Mouse (Mus musculus): ENCODE measurements around the gene Ak5.
A peak's percentile ranks its signal among the peaks of the same experiment; 100 is the strongest.

The Ak5 gene

DNA sequence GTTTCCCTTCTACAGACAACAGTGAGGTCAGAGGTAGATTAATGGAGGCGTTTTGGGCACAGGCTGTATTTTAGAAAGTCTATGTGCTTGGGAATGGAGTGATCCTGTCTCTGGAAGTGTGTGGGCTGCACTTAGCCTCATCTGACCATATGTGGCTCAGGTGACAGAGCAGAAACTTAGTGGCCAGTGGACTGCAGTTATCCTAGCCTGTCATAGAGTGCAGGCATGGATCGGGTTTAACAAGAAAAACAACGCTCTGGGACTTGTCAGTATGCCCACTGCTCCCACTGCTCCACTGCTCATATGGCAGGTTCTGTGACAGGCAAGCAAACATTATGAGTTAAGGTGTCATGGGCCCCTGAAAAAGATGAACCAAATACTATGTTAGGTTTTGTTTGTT is 148.1 kb downstream of the Ak5 start:
- no peak for DNase-seq (ENCODE audit: low read depth, low spot score)

DNA sequence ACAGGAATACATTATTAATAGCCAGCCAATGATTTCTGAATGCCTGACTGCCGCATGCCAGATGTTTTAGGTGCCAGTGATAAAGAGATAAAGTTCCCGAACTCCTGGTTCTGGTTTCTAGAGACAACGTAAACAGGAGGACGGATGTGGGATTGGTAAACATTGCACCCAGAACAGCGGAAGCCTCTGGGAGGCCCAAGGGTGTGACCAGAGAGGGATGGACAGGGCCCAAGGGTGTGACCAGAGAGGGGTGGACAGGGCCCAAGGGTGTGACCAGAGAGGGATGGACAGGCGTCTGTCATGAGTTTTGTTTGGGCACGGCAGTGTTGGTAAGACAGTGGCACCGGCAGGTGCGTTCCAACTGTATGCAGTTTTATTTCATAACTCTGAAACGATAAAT is 148.6 kb downstream of the Ak5 start:
- no peak for DNase-seq (ENCODE audit: low read depth, low spot score)

DNA sequence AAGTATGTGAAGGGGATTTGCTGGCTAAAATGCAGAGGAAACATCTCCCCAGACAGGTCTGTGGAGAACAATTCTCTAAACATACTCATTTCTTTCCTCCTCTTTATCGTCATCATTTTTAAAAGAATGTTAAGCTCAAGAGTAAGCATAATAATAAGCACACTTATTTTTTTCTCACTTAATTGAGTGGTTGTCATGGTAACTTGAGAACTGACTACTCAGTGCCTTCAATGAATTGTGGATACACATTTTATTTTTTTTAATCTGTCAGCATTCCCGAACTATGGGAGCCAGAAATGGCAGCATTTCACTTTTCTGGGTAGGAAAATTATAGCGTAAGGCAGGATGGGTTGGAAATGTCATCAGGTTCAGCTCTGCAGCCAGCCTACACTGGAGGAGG is 151.6 kb downstream of the Ak5 start:
- DNase-seq (ENCODE audit: low read depth, low spot score): no peak

DNA sequence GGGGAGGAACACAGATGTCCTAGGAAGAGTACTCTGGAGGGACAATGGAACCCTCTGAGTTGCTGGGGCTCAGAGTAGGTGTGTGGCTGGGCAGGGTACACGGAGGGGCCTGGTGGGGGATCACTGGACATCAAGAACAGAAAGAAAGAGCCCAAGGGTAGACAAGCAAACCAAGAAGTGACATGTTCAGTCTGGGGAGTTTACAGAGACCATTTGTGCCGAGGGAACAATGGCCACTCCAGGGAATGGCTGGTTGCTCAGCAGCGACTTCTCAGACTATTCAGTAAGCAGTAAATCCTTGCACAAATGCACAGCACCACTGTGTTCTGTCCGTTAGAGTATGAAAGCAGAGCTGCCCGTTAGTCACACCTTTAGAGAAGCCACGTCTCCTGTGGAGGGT is 152.2 kb downstream of the Ak5 start:
- no peak for DNase-seq (ENCODE audit: low read depth, low spot score)

DNA sequence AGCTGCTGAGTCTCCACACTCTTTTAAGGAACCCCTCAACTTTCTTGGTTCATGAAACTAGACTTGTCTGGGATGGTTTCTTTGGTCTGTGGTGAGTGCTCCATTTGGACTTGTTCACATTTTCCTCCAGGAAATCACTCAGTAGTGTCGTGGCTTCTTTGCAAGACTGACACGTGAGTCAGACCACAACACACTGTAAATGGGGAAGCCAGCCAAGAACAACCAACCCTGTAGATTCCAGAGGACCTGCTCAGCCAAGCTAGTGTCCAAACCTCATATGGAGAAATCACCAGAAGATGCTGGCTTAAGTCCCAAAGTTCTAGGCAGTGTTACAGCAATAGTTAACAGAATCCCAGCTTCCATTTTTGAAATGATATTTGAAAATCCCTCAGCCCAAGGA is 155.6 kb downstream of the Ak5 start:
- no peak for DNase-seq (ENCODE audit: low read depth, low spot score)

DNA sequence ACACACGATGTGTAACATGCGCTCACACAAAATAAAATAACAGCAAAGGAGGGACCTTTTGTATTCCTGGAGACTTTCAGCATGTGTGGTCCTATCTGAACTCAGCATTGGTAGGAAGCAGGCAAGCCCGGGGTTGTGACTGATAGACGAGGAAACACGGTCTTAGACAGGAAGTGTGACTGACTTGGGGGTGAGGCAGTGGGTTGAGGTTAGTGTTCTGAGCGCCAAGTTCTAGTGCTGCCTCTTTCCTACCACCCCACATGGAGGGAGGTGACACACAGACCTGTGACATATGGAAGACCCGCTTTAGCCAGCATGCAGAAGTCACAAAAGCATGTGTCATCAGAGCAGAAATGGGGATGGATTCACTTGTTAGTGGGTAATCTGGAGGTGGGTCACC is 158.9 kb downstream of the Ak5 start:
- DNase-seq (ENCODE audit: low read depth, low spot score): no peak

DNA sequence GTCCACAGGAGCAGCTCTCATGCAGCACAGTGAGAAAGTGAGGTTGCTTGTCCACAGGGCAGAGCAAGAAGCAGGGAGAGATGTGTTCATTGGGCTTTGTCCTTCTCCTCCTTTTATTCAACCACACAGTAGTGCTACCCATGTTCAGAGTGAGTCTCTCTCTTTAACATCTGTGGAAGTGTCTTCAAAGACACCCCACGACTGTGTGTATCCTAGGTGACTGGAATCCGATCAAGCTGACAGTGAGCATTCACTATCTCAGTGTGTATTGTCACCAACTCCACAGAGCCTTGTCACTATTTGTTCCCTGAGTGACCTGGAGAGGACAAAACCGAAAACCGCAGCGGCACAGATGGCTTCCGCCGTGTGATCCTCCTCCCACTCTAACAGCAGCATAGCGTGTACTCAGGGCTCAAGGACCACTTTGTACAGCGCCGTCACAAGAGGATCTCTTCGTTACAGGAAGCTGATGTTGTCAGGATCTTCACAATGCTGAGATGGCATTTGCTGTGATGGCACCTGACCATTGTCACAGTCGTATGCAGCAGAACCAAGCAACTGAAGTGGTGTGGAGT is 159.7 kb downstream of the Ak5 start:
- no peak for DNase-seq (ENCODE audit: low read depth, low spot score)

DNA sequence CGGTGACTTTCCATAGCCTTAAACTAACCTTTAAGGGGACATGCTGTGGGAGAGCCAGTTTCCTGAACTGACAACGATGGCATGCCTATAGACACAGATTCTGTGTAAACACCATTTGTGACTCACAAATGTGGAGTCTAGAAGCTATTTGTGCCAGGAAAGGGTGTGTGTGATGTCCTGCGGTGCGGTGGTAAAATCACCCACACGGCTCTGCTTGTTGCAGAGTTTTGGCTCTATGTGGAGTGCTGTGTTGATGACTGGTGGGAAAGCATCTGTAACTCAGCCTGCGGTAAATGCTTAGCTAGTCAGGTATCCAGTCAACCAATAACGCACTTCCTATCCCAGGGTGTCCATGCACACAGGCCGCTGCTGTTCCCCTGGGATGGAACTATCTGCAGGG is 160.3 kb downstream of the Ak5 start:
- no peak for DNase-seq (ENCODE audit: low read depth, low spot score)

DNA sequence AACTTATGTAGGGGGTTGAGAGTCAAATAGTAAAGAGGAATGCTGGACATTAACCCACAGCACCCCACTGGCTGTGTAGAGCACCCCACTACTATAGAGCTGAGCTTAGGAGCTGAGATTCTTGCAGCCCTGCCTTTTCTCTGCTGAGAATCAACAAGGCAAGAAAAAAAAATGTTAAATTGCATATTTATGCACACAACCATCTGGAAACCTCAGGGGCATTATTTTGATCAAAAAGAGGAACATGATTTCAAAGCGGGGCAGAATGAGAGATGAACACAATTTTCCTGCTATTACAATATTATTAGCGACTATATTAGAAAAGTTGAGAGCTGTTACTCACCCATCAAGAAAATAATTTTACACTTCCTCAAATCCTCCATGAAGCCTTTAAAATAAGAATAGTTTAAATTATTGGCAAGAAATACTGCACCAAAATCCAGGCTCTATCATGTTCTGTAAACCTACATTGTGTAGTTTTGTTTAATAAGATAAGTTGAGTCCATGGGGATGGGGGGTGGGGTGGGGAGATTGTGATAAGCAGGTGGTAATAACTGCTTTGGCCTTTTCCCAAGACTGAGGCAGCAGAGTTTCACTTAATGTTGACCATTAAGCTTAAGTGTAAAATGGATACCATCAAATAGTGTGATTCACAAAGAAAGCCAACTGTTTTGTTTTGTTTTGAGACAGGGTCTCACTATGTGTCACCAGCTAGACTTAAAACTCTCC is 169.0 kb downstream of the Ak5 start:
- no peak for DNase-seq (ENCODE audit: low read depth, low spot score)

DNA sequence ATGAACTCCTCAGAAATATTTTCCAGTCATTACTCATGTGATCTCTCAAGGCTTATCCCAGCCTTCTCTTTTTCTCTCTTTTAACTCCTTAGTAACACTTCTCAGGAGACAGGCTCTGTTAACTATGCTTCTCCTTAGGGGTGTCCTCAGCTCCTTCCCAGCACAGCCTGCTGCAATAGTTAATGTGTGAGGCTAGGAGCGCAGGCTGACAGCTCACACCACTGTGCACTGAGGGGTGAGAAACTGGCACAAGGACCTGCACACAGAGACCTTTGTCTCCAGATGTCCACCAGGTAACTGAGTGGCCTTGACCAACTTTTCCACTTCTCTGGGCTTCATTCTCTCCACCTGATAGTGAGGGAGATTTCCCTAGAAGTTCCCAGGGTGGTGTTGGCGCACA is 170.3 kb downstream of the Ak5 start:
- no peak for DNase-seq (ENCODE audit: low read depth, low spot score)

DNA sequence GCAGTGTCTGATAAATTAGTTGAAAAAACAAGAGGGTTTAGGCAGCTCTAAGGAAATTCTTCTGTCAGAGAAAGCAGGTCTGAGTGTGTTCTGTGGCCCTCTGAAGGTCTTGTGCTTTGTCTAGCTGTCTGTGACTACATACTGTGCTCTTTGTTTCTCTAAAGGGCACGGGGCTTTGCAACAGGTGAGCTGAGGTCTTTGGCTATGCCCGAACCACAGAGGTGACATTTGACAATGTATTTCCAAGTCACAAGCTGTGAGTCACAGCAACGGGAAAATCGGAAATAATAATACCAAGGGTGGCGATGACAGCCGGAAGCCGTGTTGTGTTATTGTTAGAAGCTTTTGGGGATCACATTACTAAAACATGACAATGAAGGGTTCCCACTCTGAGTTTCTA is 171.1 kb downstream of the Ak5 start:
- no peak for DNase-seq (ENCODE audit: low read depth, low spot score)

DNA sequence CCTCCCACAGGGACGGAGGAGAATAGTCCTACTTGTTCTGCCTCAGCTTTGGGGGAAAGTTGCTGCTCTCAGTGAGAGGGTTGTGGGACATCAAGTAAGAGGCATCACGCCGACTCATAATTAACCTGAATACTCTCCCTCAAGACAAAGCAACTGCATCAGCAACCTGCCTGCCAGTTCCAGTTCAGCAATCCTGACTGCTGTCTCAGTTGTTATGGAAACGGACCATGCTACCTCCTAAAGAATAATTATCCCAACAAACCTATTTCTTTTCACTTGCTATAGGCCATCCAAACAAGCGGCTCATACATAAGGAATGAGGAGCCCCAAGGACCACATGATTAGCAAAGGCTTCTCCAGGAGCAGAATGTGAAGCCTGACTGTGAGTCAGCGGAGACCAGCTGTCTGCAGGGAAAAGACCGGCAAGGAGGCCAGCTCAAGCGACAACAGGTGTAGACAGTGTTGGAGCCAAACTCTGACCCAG is 172.7 kb downstream of the Ak5 start:
- no peak for DNase-seq (ENCODE audit: low read depth, low spot score)

DNA sequence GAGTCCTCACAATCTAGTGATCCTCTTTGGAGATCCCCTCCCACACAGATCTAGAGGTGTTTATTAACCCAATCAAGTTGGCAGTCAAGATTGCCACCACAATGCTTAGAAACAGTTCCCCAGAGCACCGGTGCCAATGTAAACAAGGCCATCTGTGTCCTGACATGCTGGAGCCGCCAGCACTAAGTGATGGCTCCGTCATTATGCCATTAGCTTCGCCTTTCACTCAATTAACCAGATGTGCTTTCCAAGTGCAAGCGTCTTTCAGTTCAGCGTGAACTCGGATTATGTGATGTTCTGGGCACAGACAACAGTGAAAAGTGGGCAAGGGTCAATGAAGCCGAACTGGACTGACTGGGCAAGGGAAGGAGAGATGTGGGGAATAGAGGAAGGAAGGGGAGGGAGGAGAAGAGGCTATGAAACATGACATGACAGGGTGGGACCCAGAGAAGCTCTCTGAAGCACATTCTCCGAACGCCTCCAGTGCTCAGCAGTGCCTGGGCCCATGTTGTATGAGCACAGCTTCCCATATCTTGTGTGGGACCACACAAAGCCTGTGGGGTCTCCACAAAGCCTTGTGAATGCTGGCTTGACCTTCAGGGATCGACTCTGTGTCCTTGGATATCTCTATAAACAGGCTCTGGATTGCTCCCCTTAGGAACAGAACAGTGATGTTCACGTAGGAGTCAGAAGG is 173.3 kb downstream of the Ak5 start:
- DNase-seq (ENCODE audit: low read depth, low spot score): no peak

DNA sequence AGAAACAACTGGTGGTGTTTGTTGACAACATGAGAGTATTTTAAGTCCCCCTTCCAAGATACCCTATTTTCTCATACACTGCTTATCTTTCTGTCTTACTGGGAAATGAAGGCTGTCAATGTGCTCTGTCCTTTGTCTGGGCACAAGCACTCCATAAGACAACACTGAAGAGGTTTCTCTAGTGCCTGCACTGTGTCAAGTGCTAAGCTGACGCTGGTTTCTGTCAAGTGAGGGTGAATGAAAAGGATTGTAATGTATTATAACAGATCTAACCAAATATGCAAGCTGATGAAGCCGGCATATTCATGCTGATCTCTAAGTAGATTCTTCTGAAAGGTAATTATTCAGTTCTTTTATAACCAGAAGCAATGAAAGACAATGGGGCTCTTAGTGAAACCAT is 174.3 kb downstream of the Ak5 start:
- DNase-seq (ENCODE audit: low read depth, low spot score): no peak

DNA sequence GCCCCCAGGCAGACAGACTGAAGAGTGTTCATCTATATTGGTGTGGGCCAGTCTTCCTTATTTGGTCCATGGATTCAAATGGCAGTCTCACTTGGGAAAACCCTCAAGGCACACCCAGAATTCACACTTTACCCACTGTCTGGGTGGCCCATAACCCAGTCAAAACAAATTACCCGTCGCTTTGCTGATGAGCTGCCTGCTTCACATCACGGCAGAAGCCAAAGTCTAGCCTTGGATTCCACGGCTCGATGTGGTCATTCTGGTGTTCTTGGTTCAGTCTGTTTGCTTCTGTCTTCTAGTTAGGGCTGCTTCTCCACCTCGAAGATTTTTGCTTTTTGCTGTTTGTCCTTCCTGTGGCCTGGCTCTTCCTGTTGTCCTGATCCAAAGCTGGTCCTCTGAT is 175.9 kb downstream of the Ak5 start:
- DNase-seq (ENCODE audit: low read depth, low spot score): no peak

DNA sequence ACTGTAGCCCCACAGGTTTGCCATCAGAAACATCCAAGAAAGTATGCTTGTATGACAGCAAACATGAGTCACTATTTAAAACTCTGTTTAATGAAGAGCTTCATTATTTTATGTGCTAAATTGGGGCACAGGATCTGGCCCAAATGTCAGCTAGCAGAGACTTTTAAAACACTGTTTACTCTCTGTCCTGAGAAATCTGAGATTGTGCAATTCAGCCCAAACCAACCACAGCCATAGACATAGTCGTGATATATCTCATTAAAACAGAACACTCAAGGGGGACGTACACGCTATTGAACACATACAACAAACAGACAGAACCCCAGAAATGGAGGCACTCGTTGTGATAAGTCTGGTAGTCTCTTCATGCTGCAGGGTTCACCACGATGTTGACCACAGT is 177.7 kb downstream of the Ak5 start:
- DNase-seq (ENCODE audit: low read depth, low spot score): no peak

DNA sequence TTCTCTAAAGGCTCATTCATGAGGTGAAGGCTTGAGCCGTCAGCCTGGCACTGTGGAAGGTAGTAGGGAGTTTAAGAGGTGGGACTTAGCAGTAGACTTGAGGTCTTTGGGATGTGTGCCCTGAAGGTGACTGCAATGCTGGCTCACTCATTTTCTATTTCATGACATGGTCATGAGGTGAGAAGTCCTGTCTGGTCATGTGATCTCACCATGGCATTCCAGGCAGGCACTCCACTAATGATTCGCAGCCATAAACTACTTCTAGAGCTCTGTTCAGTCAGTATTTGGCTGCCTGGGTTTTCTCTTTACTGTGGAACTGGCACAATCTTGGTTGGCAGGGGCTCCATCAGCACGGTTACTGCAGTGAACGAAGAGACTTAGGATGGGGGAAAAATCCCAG is 179.2 kb downstream of the Ak5 start:
- no peak for DNase-seq (ENCODE audit: low read depth, low spot score)

DNA sequence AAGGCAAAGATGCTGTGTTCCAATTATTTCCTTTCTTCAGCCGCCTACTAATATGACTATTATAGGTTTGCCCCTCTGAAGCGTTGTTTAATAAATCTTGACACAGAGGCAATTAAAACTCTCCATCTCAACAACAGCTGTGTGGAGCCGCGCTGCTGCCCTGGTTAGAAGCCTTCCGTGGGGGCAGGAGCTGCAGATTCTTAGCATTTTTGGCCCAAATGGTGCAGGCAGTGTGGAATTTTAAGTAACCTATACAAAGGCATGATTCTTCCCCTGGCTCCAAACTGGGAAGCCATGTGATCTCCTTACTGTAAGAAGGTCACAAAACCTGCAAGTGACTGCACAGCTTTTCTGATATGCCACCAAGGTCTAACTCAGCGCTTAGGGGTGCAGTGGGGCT is 184.0 kb downstream of the Ak5 start:
- no peak for DNase-seq (ENCODE audit: low read depth, low spot score)

DNA sequence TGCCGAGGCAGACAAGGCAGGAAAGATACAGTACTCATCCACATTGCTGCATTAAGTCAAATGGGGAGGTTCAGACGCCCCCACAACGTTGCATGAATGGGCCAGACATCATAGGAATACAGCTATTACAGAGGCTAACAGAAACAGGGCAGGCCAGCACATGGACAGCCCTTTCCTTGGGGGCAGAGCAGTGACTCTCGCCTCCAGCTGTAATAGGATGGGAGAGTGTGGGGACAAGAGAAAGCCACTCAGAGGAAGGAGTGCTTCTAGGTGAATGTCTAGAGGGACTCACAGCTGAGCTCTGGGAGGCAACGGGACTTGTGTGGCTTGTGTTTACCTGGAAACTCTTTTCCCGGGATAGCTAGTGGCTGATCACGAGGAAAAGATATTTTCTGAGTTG is 184.4 kb downstream of the Ak5 start:
- DNase-seq (ENCODE audit: low read depth, low spot score): no peak

DNA sequence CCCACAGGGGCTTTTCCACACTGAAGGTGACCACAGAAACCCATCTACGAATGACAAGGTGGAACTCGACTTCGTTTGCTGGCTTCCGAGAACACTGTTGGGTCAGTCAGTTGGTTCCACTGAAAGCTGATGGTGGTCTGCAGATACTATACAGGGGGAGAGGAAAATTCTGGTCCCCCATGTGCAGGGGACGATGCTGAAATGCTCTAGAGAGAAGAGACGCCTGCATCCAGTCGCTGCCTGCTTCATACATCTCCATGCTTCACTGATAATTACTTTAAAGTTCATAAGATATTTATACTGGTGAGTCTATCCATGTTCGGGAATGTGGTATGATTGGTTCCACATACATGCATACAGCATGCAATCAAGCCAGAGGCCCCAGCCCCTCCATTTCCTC is 186.0 kb downstream of the Ak5 start:
- DNase-seq (ENCODE audit: low read depth, low spot score): no peak

DNA sequence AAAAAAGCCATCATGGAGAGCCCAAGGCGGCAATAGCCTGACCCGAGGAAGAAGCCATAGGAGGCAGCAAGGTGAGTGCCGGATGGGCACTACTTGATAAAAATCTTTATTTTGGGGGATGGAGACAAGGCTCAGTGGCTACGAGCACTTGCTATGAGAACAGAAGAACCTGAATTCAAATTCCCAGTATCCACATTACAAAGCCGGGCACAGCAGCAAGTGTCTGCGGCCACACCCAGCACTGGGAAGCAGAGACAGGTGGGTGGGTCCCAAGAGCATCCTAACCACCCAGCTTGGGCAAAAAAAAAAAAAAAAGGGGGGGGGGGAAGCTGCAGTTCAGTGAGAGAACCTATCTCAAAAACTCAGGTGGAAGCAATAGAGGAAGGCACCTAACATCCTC is 187.8 kb downstream of the Ak5 start:
- DNase-seq (ENCODE audit: low read depth, low spot score): peak; percentile 60

DNA sequence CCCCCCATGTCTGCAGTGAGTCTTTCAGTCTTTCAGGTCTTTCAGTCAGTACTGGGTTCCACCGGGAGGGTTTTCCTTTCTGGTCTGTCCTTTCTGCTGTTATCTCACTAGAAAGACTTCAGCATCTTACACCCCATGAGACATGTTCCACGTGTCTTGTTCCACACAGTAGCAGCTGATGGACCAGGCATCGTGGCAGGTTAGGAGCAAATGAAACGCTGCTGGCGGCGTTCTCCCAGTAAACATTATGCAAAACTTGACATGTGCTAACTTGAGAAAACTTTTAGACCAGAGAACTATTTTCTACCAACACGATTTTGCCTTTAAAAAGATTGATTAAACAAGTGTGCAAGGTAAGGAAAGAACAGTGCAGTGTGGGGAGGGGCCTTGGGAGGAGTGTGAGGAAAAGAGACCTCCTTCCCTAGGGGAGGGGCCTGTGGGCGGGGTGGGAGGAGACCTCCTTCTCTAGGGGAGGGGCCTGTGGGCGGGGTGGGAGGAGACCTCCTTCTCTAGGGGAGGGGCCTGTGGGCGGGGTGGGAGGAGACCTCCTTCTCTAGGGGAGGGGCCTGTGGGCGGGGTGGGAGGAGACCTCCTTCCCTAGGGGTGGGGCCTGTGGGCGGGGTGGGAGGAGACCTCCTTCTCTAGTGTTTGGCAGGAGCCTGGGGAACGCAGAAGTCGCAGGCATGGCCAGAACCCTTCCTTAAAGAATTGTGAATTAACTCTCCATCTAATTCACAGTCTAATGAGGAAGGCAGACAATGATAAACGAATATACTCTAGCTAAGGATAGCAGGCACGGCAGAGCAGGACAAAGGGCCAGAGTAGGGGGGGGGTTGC is 189.3 kb downstream of the Ak5 start:
- DNase-seq (ENCODE audit: low read depth, low spot score): peak; percentile 65

All from ES-CJ7 (cell line).